Mouse (Mus musculus): ENCODE results near the gene Irak3.

GRCm38 (mm10) chr10:120209539-120209925, 7.6 kb upstream of the Irak3 start:
- TF ChIP-seq CTCF (IDR thresholded peaks at IDR 0.05) (no peak), EP300 (IDR thresholded peaks at IDR 0.05) (0 out of 2 replicates have a peak, but pooled peaks have one; percentile 17)
